Mouse (Mus musculus): ENCODE results near the gene Gm30191.

Gm30191 gene

GRCm38 (mm10) chr4:134252131-134252910 lies 5.6 kb downstream of the Gm30191 start:
- DNase-seq (ENCODE audit: low read depth) = no peak

- no peak for DNase-seq (ENCODE audit: low read depth)
Measured at GRCm38 (mm10) chr4:134252911-134253721, 6.4 kb downstream of the Gm30191 start.

DNA sequence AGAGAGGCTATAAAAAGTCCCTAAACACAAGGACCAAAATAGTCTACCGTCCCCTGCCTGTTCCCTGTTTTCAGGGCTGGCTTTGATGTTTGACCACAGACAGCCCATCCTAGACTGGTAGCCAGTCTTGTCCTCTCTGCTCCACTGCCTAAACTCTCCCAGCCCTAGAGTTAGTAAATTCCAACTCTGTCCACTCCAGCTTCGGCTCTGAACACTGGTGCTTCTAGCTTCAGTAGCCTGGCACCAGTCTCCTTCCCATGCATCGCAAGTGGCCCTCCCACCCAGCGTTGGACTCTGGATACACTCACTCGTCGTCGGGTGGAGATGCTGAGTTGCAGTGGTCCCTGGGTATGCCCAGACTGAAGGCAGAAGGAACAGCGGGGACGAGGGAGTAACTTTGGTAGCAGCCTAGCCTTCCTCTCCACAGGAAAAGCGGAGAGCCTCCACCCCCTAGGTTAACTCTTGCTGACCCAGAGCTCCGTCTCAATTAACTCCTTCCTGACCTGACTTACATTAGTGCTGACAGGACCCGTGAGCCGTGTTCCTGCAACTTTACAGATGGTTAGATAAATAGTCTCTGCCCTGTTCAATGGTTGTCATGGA lies 7.1 kb downstream of the Gm30191 start, which contains the start of gene Grrp1:
TSS of gene Grrp1 (minus strand) at position 385 of the 603 bp plus-strand sequence.
- DNase-seq (ENCODE audit: low read depth) = no peak

- no peak for DNase-seq (ENCODE audit: low read depth)
Measured at GRCm38 (mm10) chr4:134254835-134255234, 8.1 kb downstream of the Gm30191 start.

- no peak for DNase-seq (ENCODE audit: low read depth)
Measured at GRCm38 (mm10) chr4:134255854-134256253, 9.1 kb downstream of the Gm30191 start.

- no peak for DNase-seq (ENCODE audit: low read depth)
Measured at GRCm38 (mm10) chr4:134256407-134257197, 9.9 kb downstream of the Gm30191 start.

- no peak for DNase-seq (ENCODE audit: low read depth)
Measured at GRCm38 (mm10) chr4:134257198-134258009, 10.7 kb downstream of the Gm30191 start.

DNA sequence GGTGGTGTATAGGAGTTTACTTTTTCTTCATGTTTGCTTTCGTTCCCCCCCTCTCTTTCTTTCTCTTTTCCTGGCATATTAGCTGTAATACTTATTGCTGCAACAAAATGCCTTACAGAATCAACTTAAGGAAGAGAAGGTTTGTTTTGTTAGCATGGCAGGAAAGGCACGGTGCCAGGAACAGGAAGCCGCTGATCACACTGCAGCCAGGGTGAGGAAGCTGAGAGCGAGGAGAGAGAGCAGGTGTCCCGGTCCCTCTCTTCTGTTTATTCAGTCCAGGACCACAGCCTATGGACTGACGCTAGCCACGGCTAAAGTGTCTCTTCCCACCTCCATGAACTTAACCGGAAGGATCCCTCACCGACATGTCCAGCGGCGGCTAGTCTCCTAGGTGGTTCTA lies 11.6 kb downstream of the Gm30191 start:
- peak; percentile 49 for DNase-seq (ENCODE audit: low read depth)

- peak; percentile 33 for DNase-seq (ENCODE audit: low read depth)
Measured at GRCm38 (mm10) chr4:134263191-134263590, 16.5 kb downstream of the Gm30191 start.

- no peak for DNase-seq (ENCODE audit: low read depth)
Measured at GRCm38 (mm10) chr4:134265860-134266585, 19.3 kb downstream of the Gm30191 start.

DNA sequence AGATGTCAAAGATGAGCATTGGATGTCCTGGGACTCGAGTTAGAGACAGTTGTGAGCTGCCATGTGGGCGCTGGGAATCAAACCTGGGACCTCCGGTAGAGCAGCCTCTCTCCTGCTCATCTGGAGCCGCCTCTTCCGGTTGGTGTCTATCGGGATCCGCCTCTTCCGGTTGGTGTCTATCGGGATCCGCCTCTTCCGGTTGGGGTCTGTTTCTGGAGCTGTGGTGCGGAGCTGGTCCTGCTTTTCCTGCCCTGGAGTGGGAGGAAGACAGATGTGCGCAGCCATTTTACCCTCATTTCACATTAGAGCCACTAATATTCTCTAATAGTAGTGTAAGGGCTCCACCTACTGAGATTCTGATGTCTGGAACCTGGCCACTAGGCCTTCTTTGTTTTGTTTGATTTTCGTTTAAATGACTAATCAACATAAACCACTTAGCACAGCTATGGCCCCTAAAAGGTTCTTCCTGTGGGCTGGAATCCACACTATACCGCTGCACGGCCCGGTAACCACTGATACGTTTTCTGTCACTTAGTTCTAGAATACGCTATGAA lies 21.4 kb downstream of the Gm30191 start:
- peak; percentile 89 for DNase-seq (ENCODE audit: low read depth)

DNA sequence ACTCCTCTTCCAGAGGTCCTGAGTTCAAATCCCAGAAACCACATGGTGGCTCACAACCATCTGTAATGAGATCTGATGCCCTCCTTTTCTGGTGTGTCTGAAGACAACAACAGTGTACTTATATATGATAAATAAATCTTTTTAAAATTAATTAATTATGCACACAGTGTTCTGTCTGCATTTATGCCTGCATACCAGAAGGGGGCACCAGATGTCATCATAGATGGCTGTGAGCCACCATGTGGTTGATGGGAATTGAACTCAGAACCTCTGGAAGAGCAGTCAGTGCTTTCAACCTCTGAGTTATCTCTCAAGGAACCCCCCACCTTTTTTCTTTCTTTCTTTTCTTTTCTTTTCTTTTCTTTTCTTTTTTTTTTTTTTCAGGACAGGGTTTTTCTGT lies 22.9 kb downstream of the Gm30191 start:
- peak; percentile 55 for DNase-seq (ENCODE audit: low read depth)

- DNase-seq (ENCODE audit: low read depth) = no peak
Measured at GRCm38 (mm10) chr4:134271979-134272378, 25.2 kb downstream of the Gm30191 start.

- peak; percentile 55 for DNase-seq (ENCODE audit: low read depth)
Measured at GRCm38 (mm10) chr4:134272731-134273416, 26.1 kb downstream of the Gm30191 start.

DNA sequence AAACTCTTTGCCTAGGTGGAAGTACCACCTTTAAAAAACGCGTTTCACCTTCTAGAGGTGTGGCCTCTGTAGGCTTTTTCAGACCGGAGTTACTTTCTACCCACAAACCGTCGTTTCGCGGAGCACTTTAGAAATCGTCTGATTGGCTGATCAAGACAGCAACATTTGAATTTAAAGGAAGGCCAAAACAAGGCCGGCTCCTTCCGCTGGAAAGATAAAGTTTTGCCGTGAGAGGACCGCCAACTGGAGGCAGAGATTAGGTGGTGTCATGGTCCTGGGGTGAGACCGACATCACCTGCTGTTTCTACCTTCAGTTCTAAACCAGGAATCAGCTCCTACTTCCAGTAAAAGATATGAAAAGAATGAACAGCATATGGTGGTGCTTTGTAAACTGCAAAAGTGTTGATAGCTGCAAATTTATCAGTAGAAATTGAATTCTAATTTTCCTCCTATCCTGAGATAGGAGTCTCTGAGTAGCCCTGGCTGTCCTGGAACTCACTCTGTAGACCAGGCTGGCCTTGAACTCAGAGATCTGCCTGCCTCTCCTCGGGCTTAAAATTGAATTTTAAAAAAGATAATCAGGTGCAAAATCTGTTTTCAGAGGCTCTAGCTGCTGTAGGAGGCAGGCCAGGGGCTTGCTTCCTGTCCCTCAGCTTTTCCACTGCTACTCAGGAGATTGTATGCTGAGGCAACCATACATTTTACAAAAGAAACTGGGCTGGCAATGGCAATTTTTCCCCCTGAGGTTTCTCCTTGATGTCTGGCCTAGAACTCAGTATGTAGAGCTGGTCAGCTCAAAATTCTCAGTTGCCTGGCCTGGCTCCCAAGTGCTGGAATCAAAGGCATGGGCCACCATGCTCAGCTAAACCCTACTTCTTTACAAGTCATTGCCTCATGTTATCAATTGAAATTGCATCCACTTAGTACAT lies 26.9 kb downstream of the Gm30191 start:
- DNase-seq (ENCODE audit: low read depth) = peak; percentile 93

GRCm38 (mm10) chr4:134284942-134285341 lies 38.2 kb downstream of the Gm30191 start:
- DNase-seq (ENCODE audit: low read depth) = peak; percentile 38

DNA sequence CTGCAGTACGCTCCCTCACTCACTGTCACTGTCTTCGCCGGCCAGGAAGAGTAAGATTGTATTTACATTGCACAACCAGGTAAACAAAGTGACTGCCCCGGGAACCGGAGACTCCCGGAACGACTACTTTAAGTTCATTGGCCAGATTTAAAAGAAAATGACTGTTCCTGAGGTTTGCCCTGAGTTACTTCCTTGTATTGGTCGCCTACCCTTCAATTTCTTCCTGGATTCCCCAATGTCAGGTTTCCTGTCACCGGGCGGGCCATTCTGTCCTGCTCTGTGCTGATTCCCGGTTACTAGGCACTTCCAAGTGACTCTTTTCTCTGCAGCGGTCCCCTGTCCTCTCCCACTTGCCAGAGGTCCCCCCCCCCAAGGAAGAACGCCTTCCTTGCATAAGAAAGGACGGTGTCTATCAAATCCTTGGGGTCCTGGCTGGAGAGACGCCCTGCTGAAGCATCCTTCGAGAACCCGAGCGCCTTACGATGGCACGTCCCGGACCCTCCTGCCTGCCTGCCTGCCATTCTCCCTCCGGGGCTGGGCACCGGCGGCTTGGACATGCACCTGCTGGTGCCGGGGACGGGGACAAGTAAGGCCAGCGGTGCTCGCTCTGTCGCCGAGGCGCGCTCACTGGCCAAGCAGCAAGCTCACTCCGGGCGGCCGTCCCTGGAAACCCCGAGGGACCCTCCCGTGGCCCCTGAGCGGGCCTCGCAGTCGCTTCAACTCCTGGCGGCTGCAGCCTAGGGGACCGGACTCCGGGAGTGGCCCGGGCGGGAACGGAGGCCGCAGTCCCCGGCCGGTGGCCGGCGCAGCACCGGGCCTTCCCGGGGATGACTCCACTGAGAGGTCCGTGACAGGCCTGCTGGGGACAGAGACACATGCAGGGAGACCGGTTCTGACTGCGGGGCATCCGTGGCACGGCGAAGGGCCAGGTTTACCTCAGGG lies 39.8 kb downstream of the Gm30191 start:
- peak; percentile 72 for DNase-seq (ENCODE audit: low read depth)
